7 mouse cellular contexts compared by ENCODE assay signal in genomic region chr10:117846260-117846632, GRCm38 (mm10). TPM values are rescaled to one million over a fixed set of nuclear protein-coding genes. Genes with fewer than 3 reads are reported as not detected.
DNase-seq lines count a peak whose midpoint lies in the region; ATAC-seq and TF ChIP-seq lines count a peak whose summit lies in the region.

No protein-coding gene starts in this region.

- 3% methylated on average over 21 of the region's 21 CpGs for WGBS in spleen, adult 2 months
- under 1% methylated on average over 21 of the region's 21 CpGs for WGBS in embryonic facial prominence, embryonic 12.5 days
- under 1% methylated on average over 21 of the region's 21 CpGs for WGBS in limb, embryonic 11.5 days
- WGBS in small intestine, adult 2 months, result 1% methylated on average over 21 of the region's 21 CpGs

- ATAC-seq in embryonic facial prominence, embryonic 12.5 days (ENCODE audit: insufficient number of reproducible peaks, insufficient read depth, low FRiP score, low TSS enrichment), result peak; percentile 89
- ATAC-seq in limb, embryonic 11.5 days (ENCODE audit: insufficient number of reproducible peaks, low FRiP score, low TSS enrichment, low read depth), result peak; percentile 87

- DNase-seq in spleen, adult 2 months (ENCODE audit: low read depth in 1 of 2, low spot score in 2 of 2), result peak in 1 of 2 experiments; percentile 62
- DNase-seq in spleen, postnatal 10 days (ENCODE audit: low spot score in 2 of 2), result no peak
- no peak for DNase-seq in limb, embryonic 11.5 days (ENCODE audit: low spot score)
- DNase-seq in testis, postnatal 10 days (ENCODE audit: low spot score), result no peak
- DNase-seq in right cerebral cortex, postnatal 25 days, result no peak

- no peaks in the 10 kb centered on the region for H3K36me3 ChIP-seq in spleen, adult 2 months (ENCODE audit: control insufficient read depth, insufficient read depth, low read length)
- no peaks in the 10 kb centered on the region for H3K36me3 ChIP-seq in embryonic facial prominence, embryonic 12.5 days
- H3K36me3 ChIP-seq in limb, embryonic 11.5 days (ENCODE audit: control insufficient read depth, insufficient read depth, low read length), result no peaks in the 10 kb centered on the region
- no peaks in the 10 kb centered on the region for H3K36me3 ChIP-seq in small intestine, adult 2 months (ENCODE audit: control insufficient read depth, insufficient read depth, low read length)

- no peaks in the 10 kb centered on the region for H3K27me3 ChIP-seq in spleen, adult 2 months (ENCODE audit: control insufficient read depth, insufficient read depth, low read length)
- no peaks in the 10 kb centered on the region for H3K27me3 ChIP-seq in embryonic facial prominence, embryonic 12.5 days
- H3K27me3 ChIP-seq in limb, embryonic 11.5 days (ENCODE audit: control insufficient read depth, insufficient read depth, low read length), result no peaks in the 10 kb centered on the region
- no peaks in the 10 kb centered on the region for H3K27me3 ChIP-seq in small intestine, adult 2 months (ENCODE audit: control insufficient read depth, insufficient read depth, low read length)

- H3K9me3 ChIP-seq in embryonic facial prominence, embryonic 12.5 days, result no peaks in the 10 kb centered on the region
- no peaks in the 10 kb centered on the region for H3K9me3 ChIP-seq in limb, embryonic 11.5 days (ENCODE audit: control insufficient read depth, low read length)

- H3K4me3 ChIP-seq in spleen, adult 2 months (ENCODE audit: extremely low read depth, insufficient read depth, insufficient read length), result peak overlapping the region; percentile 65
- H3K4me3 ChIP-seq in embryonic facial prominence, embryonic 12.5 days, result peak overlapping the region; percentile 85
- peak overlapping the region; percentile 85 for H3K4me3 ChIP-seq in limb, embryonic 11.5 days (ENCODE audit: low read depth, low read length)
- peak overlapping the region; percentile 74 for H3K4me3 ChIP-seq in small intestine, adult 2 months (ENCODE audit: low read depth, low read length)

- H3K9ac ChIP-seq in embryonic facial prominence, embryonic 12.5 days, result peak overlapping the region; percentile 98
- H3K9ac ChIP-seq in limb, embryonic 11.5 days (ENCODE audit: low read length), result peak overlapping the region; percentile 90

- TF ChIP-seq CTCF in spleen, adult 2 months (IDR thresholded peaks at IDR 0.05; ENCODE audit: extremely low read depth, insufficient read depth, insufficient read length, insufficient replicate concordance), result no peak
- TF ChIP-seq CTCF in small intestine, adult 2 months (IDR thresholded peaks at IDR 0.05; ENCODE audit: extremely low read depth, insufficient read length, insufficient replicate concordance, low read depth, low read length), result no peak

- no peak for TF ChIP-seq POLR2A in spleen, adult 2 months (IDR thresholded peaks at IDR 0.05; ENCODE audit: low read depth, low read length)
- no peak for TF ChIP-seq POLR2A in small intestine, adult 2 months (IDR thresholded peaks at IDR 0.05; ENCODE audit: low read depth, low read length)

- peak overlapping the region; percentile 92 for H3K27ac ChIP-seq in spleen, adult 2 months (ENCODE audit: insufficient read depth, low read length)
- H3K27ac ChIP-seq in embryonic facial prominence, embryonic 12.5 days, result peak overlapping the region; percentile 96
- H3K27ac ChIP-seq in limb, embryonic 11.5 days (replicated peaks; ENCODE audit: low read depth, low read length), result peak overlapping the region; percentile 94
- H3K27ac ChIP-seq in small intestine, adult 2 months (ENCODE audit: insufficient read depth, low read depth, low read length), result peak overlapping the region; percentile 64

- H3K4me2 ChIP-seq in embryonic facial prominence, embryonic 12.5 days (replicated peaks), result peak overlapping the region; percentile 48
- peak overlapping the region; percentile 45 for H3K4me2 ChIP-seq in limb, embryonic 11.5 days (ENCODE audit: low read depth, severe bottlenecking)

- H3K4me1 ChIP-seq in spleen, adult 2 months (ENCODE audit: control insufficient read depth, insufficient read depth, insufficient read length), result peaks cover 4% of the 10 kb centered on the region; the same call in 1 of the 2 replicates
- peaks cover 20% of the 10 kb centered on the region for H3K4me1 ChIP-seq in embryonic facial prominence, embryonic 12.5 days
- peaks cover 7% of the 10 kb centered on the region for H3K4me1 ChIP-seq in limb, embryonic 11.5 days (ENCODE audit: control insufficient read depth, insufficient read depth, low read length)
- no peaks in the 10 kb centered on the region; the same call in 1 of the 2 replicates for H3K4me1 ChIP-seq in small intestine, adult 2 months (ENCODE audit: control insufficient read depth, insufficient read depth, insufficient read length, low read length)

RNA-seq across cellular contexts. Expression of gene Rap1b, which starts 0.4 kb away (rescaled TPM):
- 50.1 and 58.6 TPM in 2 replicates for polyA plus RNA-seq in spleen, adult 2 months (2012; rRNA removed)
- 153 and 160 TPM in 2 replicates for polyA plus RNA-seq in embryonic facial prominence, embryonic 12.5 days (2016; fragmentation: Nextera tagmentation; extraction: Ambion mirVana)
- polyA plus RNA-seq in limb, embryonic 11.5 days (2014; fragmentation: Nextera tagmentation; extraction: Ambion mirVana), result 152 and 167 TPM in 2 replicates
- polyA plus RNA-seq in small intestine, adult 2 months (2012; rRNA removed), result 7.9 and 19.2 TPM in 2 replicates

RNA-seq across cellular contexts. Expression of gene Nup107, which starts 53.7 kb away (rescaled TPM):
- 5.8 and 6.0 TPM in 2 replicates for polyA plus RNA-seq in spleen, adult 2 months (2012; rRNA removed)
- polyA plus RNA-seq in embryonic facial prominence, embryonic 12.5 days (2016; fragmentation: Nextera tagmentation; extraction: Ambion mirVana), result 77.8 and 85.3 TPM in 2 replicates
- polyA plus RNA-seq in limb, embryonic 11.5 days (2014; fragmentation: Nextera tagmentation; extraction: Ambion mirVana), result 106 TPM in 2 replicates
- polyA plus RNA-seq in small intestine, adult 2 months (2012; rRNA removed), result 1.3 and 3.1 TPM in 2 replicates

Comparison
In these comparisons a context has a peak if more than half of its experiments do, and no peak if none do; other contexts are left out.
1. RNA of gene Nup107, which starts 53.7 kb away (polyA plus RNA-seq): 106 TPM in limb, embryonic 11.5 days and 77.8 to 85.3 TPM in embryonic facial prominence, embryonic 12.5 days; 5.8 to 6.0 TPM in spleen, adult 2 months and 1.3 to 3.1 TPM in small intestine, adult 2 months; every median in the first group is over 10 times any median in the second.
2. Peak in every context shown above with its lines, with median percentiles within 50 percentile points of each other: H3K27ac ChIP-seq and H3K4me3 ChIP-seq.